Mouse (Mus musculus) heart, adult 2 months (tissue): ENCODE measurements around the gene Trim21.

Experiments
- CTCF ChIP-seq: fragments of 200-600 bp; IDR thresholded peaks from 2 replicates; pipeline ENCODE4 v1.8.1; 2022; ENCODE audit warnings: antibody characterized with exemption, mild to moderate bottlenecking, moderate library complexity
- EP300 ChIP-seq: fragments of 200-500 bp; IDR thresholded peaks from 2 replicates; pipeline ENCODE4 v1.6.1; 2011; ENCODE audit warnings: low read depth, low read length, control low read depth; ENCODE audit not compliant: insufficient read depth

DNA sequence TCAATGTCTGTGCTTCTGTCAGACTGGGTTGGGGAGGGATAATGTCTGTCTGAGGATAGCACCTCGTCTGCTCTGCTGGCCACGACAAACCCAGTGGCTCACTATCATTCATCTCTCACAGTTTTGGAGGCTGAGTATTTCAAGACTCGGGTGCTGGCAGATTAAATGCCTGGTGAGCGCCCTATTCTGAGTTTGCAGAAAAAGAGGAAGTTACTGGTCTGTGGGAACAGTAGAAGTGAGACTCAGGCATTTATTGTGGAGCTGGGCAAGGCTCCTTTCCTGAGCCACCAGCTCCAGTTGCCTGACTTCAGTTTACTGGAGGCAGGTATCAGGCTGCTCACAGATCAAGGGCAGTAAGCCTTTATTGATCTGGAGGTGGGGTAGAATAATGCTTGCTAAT, 51.1 kb downstream of the Trim21 start:
- no peak for TF ChIP-seq CTCF
- TF ChIP-seq EP300: no peak
